Mouse (Mus musculus) thymus, adult 2 months (tissue): ENCODE measurements around the gene Inpp5a. TPM values are rescaled to one million over a fixed set of nuclear protein-coding genes. Genes with fewer than 3 reads are reported as not detected.

Experiments
- DNase-seq: peaks from one replicate; pipeline ENCODE4 v3.0.0; 2021
- H3K27ac ChIP-seq: fragments of 200-500 bp; 2 replicates; pipeline ENCODE4 v1.5.1; 2012; ENCODE audit warnings: low read length, control low read depth; ENCODE audit not compliant: control insufficient read depth, insufficient read depth
- H3K27me3 ChIP-seq: fragments of 200-500 bp; 2 replicates; pipeline ENCODE4 v1.6.1; 2012; ENCODE audit warnings: mild to moderate bottlenecking, low read length, moderate library complexity, mixed read lengths; ENCODE audit not compliant: control insufficient read depth, insufficient read depth
- H3K36me3 ChIP-seq: fragments of 200-500 bp; 2 replicates; pipeline ENCODE4 v1.6.1; 2012; ENCODE audit warnings: mild to moderate bottlenecking, low read length, moderate library complexity; ENCODE audit not compliant: control insufficient read depth, insufficient read depth
- H3K4me1 ChIP-seq: fragments of 200-500 bp; replicated peaks from 2 replicates; pipeline ENCODE4 v1.6.1; 2012; ENCODE audit warnings: low read length; ENCODE audit not compliant: control insufficient read depth, insufficient read depth
- H3K4me3 ChIP-seq: fragments of 200-500 bp; 2 replicates; pipeline ENCODE4 v1.5.1; 2012; ENCODE audit warnings: mild to moderate bottlenecking, low read length, control low read depth, moderate library complexity; ENCODE audit not compliant: control insufficient read depth, insufficient read depth
- CTCF ChIP-seq: fragments of 200-500 bp; IDR thresholded peaks from 2 replicates; pipeline ENCODE4 v1.5.1; 2012; ENCODE audit warnings: mild to moderate bottlenecking, control low read depth, low read length, moderate library complexity, borderline replicate concordance; ENCODE audit not compliant: control insufficient read depth, poor library complexity, insufficient read depth; ENCODE audit errors: extremely low read depth
- POLR2A ChIP-seq: fragments of 200-500 bp; IDR thresholded peaks from 2 replicates; pipeline ENCODE4 v1.6.1; 2012; ENCODE audit warnings: mild to moderate bottlenecking, low read length, control low read depth, moderate library complexity; ENCODE audit not compliant: control insufficient read depth, poor library complexity, insufficient read depth; ENCODE audit errors: extremely low read depth
- WGBS: fragments of 180-500 bp; shearing (Covaris S2); methylation state at CpG from one replicate; pipeline ENCODE4 v1.1.7; 2018; 5-methylcytosine and 5-hydroxymethylcytosine counted together
- polyA plus RNA-seq: library from polyadenylated mRNA; depleted of rRNA; stranded (reverse); fragments of >200 nt; gene quantifications from 2 replicates; pipeline ENCODE4 v1.2.3, GENCODE M21; 2012

Inpp5a gene
- polyA plus RNA-seq, 1 experiment = 17.9 TPM

GRCm38 (mm10) chr7:139390380-139390779, 1.5 kb downstream of the Inpp5a start:
- DNase-seq = no peak
- WGBS = 96% methylated on average over 3 of the region's 3 CpGs
- Histone ChIP-seq H3K27me3 (no peaks in the 10 kb centered on the region), H3K4me1 (peaks cover 16% of the 10 kb centered on the region), H3K27ac (no peak overlapping the region), H3K4me3 (no peak overlapping the region), H3K36me3 (no peaks in the 10 kb centered on the region)
- TF ChIP-seq CTCF (no peak), POLR2A (no peak)

GRCm38 (mm10) chr7:139390926-139391325, 2.0 kb downstream of the Inpp5a start:
- H3K27me3 ChIP-seq = no peaks in the 10 kb centered on the region
- H3K36me3 ChIP-seq = no peaks in the 10 kb centered on the region
- no peak overlapping the region for H3K4me3 ChIP-seq
- H3K4me1 ChIP-seq = peaks cover 16% of the 10 kb centered on the region
- no peak for TF ChIP-seq CTCF
- TF ChIP-seq POLR2A = no peak
- no peak for DNase-seq
- no peak overlapping the region for H3K27ac ChIP-seq
- WGBS = 94% methylated on average over 9 of the region's 9 CpGs

GRCm38 (mm10) chr7:139391691-139392090, 2.8 kb downstream of the Inpp5a start:
- WGBS = 97% methylated on average over 5 of the region's 5 CpGs
- DNase-seq = no peak
- no peaks in the 10 kb centered on the region for H3K36me3 ChIP-seq
- H3K27ac ChIP-seq = no peak overlapping the region
- H3K4me3 ChIP-seq = no peak overlapping the region
- TF ChIP-seq CTCF (no peak), POLR2A (no peak)
- H3K27me3 ChIP-seq = no peaks in the 10 kb centered on the region
- peaks cover 16% of the 10 kb centered on the region for H3K4me1 ChIP-seq

GRCm38 (mm10) chr7:139392106-139392505, 3.2 kb downstream of the Inpp5a start:
- H3K27me3 ChIP-seq = no peaks in the 10 kb centered on the region
- H3K36me3 ChIP-seq = no peaks in the 10 kb centered on the region
- no peak overlapping the region for H3K4me3 ChIP-seq
- 99% methylated on average over 2 of the region's 2 CpGs for WGBS
- DNase-seq = no peak
- TF ChIP-seq CTCF = no peak
- TF ChIP-seq POLR2A = no peak
- H3K4me1 ChIP-seq = peaks cover 16% of the 10 kb centered on the region
- no peak overlapping the region for H3K27ac ChIP-seq

- WGBS = 89% methylated on average over 6 of the region's 6 CpGs
- Histone ChIP-seq H3K27ac (no peak overlapping the region), H3K4me1 (peaks cover 23% of the 10 kb centered on the region), H3K36me3 (no peaks in the 10 kb centered on the region), H3K27me3 (no peaks in the 10 kb centered on the region), H3K4me3 (no peak overlapping the region)
- DNase-seq = no peak
- TF ChIP-seq POLR2A (no peak), CTCF (no peak)
Measured at GRCm38 (mm10) chr7:139392691-139393235, 3.9 kb downstream of the Inpp5a start.

- H3K4me3 ChIP-seq = no peak overlapping the region
- H3K27ac ChIP-seq = no peak overlapping the region
- no peak for TF ChIP-seq CTCF
- no peak for TF ChIP-seq POLR2A
- no peaks in the 10 kb centered on the region for H3K36me3 ChIP-seq
- H3K27me3 ChIP-seq = no peaks in the 10 kb centered on the region
- 7% methylated on average over 8 of the region's 8 CpGs for WGBS
- DNase-seq = no peak
- H3K4me1 ChIP-seq = peaks cover 43% of the 10 kb centered on the region
Measured at GRCm38 (mm10) chr7:139397521-139397920, 8.6 kb downstream of the Inpp5a start.

GRCm38 (mm10) chr7:139398111-139398510, 9.2 kb downstream of the Inpp5a start:
- 76% methylated on average over 5 of the region's 5 CpGs for WGBS
- no peak for DNase-seq
- TF ChIP-seq POLR2A = no peak
- no peak for TF ChIP-seq CTCF
- Histone ChIP-seq H3K27me3 (no peaks in the 10 kb centered on the region), H3K4me3 (no peak overlapping the region), H3K27ac (no peak overlapping the region), H3K36me3 (no peaks in the 10 kb centered on the region), H3K4me1 (peaks cover 43% of the 10 kb centered on the region)
